Mouse (Mus musculus) thymus, postnatal 14 days (tissue): ENCODE results near the gene Slc12a7.

Source experiments
- DNase-seq: peaks from one replicate; pipeline ENCODE4 v3.0.0; 2021

The Slc12a7 gene

DNA sequence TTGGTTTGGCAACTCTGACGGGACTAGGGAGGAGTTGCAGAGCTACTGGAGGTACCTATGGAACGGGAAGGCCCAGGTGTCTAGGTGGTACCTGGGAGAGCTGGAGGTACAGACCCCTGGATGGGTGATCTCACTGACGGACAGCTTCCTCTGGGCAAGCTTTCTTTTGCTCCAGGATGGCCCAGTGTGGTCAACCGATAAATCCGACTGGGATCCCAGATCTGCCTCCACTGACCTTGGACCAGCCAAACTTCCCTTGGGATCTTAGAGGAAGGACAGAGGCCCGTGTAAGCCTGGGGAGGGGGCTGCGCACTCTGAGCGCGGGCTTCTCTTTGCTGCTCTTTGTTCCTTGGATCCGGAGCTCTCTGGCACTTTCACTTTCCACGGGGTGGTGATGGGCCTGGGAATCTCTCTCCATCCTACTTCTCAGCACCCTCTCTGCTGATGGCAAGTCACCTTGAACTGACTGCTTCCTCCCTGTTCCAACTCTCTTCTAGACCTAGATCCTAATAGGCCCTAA lies 31.4 kb downstream of the Slc12a7 start:
- DNase-seq: no peak

DNA sequence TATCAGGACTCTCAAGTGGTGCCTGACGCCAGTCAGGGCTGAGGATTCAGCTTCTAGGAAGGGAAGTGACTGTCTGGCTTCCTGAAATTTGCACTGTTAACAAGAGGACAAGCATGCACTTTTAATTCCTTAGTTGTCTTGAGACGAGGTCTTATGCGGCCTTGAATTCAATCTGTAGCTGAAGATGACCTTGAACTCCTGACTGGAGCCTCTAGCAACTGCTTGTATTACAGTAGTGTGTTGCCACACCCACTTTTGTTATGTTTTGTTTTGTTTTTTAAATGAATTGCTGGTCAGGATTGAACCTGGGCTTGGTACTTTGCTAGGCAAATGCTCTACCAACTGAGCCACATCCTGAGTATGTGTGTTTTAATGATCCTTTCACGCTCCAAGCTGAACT lies 32.5 kb downstream of the Slc12a7 start:
- no peak for DNase-seq

DNA sequence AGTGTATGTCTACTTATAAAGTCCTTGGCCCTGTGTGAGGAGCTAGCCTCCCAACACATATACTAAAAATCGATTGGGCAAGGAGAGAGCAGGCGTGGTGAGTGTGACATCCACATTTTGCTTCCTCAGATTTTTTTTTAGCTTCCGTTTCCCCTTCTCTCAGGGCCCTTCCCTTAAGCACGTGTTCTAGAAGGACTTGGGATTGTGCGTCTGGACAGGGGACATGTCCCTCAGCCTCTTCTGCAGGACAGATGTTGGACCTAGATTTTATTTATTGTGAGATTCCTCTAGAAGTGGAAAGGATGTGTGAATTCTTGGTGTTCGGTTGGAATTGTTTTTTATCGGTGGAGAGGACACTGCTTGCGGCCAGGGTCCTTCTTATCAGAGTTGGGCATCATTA lies 34.3 kb downstream of the Slc12a7 start:
- DNase-seq: no peak

DNA sequence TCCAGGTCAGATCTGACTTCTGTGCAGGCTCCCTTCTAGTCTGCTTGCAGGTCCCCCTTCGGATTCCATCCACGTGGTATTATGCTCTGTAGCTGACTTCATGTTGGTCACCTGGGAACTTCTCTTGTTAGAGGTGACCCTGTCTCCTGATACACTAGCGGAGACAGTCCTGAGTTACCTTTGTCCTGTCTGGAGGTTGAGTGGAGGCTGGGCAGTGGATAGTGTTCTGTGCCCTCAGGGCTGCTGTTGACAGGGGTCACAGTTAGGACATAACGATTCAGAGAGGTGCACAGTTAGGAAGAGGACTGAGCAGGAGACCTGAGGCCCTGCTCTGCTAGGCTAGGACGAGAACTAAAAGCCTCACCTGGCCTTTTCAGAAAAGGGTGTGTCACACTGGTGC lies 34.9 kb downstream of the Slc12a7 start:
- DNase-seq: no peak

DNA sequence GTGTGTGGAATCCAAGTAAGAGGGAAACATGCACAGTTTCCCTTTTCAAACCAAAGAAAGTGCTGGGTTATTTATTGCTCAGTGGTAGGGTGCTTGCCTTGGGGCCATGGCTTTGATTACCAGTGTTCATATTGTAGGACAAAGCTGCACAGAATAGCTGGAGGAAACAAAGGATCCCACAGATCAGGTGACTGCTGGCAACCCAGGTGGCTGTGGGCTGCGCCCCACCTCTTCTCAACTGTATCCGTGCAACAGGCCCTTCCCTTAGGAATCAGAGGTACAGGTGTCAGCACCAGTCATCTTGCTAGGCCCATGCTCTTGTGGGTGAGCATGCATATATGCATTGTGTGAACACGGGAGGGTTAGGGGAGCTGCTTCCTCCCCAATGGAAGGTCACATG lies 35.4 kb downstream of the Slc12a7 start:
- peak; percentile 26 for DNase-seq

DNA sequence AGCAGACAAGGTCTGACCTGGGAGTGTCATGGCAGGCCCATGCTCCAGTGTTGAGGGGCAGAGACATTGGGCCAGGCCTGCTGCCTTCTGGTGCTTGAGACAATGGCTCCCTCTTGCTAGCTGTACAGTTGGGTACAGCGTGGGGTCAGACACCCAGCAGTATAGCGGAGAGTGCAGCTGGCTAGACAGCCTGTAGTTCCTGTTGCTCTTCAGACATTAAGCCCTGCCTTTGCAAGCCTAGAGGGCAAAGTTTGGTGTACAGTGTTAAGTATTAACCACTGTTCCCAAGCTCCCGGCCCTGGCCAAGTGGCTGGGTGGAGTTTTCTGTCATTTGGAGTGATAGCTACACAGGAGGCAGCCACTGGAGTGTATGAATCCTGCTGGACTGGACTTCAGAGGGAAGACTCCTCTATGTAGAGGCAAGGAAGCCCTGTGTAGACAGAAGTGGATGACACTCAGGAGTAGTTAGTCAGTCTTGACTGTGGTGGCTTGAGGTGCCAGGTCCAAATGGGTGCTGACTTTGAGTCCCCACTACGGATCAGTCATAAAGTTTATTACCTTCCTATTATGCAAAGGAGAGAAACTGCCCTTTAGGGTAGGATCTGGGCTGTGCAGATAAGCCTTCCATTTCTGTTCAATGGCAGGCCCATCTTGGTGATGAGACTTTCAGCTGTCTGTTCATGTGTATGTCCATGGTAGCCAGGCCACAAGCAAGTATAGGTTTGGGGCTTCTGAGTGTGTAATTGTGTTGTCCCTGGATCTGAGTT lies 37.2 kb downstream of the Slc12a7 start:
- no peak for DNase-seq

DNA sequence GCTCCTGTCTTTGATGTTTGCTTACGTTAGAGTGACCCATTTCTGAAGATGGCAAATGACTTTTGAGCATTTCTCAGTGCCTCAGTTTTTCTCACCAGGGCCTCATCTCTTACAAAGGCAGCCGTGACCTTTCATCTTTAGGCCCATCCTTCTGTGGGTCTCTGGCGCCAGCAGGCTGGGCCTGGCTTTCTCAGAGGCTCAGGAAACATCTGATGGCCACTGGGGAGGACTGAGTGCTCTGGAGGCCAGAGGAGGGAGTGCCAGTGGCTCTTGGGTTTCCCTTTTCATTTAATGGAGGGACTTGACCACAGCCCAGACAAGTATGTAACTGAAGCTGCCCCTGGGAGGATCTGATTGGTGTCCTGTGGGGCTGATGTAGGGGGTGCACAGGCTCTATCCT lies 38.2 kb downstream of the Slc12a7 start:
- no peak for DNase-seq

DNA sequence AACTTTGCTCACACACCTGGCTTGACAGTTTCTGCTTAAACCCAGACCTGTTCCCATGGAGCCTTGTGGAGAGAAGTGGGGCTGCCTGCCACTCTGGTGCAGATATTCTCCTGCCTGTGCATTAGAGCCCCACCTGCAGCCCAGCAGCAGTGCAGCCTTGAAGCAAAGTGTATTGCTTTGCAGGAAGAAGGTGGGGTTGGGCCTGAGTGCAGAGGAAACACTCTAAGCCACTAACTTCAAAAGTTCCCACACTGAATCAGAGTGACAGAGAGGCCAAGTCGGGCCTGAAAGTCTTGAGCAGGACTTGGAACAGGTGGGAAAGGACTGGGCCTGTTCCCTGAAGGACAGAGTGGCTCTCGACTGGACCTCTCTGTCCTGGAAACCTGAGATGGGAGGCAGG lies 39.8 kb downstream of the Slc12a7 start:
- peak; percentile 84 for DNase-seq

DNA sequence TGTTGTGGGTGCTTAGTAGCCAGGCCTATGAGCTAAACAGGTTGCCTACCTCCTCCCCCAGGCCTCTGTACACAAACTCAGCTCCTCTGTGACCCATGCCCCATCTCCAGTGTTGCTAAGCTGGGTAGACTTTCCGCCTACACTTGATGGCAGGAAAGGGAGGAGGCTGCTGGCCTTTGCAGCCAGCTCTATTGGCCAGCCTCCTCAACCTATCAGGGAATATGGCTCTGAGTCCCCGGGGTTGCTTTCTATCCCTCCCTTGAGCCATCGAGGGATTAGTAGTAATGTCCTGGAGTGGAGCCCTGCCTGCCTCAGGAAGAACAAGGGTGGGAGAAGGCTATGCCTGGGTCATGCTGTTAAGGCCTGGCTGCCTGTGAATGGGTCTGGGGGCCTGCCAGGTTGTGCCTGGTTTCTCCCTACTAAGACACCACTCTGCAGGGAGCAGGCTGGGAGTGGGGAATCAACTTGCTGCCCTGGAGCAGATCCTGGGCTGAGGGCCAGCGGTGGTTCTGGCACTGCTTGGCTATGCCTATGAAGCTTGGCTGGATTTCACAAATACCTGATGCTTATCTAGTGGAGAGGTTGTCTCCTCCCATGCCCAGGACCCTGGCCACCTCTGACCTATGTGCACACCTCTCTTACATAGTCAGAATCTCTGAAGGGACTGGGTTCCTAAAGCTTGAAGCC lies 40.8 kb downstream of the Slc12a7 start:
- DNase-seq: no peak

DNA sequence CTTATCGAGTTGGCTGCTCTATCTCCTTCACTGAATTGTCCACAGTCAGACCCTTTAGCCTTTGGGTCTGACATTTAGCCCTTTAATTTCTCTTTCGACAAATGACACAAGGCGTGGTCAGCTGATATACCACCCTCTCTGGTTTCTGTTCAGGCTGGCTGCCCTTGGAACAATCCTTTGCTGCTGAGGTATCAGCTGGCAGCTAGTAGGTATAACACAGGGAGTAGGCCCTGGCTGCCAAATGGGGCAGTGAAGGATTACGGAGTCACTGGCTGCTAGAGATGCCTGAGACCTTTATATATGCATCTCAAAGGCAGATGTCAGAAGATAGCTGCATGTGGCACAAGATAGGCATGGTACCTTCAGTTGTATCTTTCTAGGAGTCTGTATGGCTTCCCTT lies 42.9 kb downstream of the Slc12a7 start:
- DNase-seq: no peak

DNA sequence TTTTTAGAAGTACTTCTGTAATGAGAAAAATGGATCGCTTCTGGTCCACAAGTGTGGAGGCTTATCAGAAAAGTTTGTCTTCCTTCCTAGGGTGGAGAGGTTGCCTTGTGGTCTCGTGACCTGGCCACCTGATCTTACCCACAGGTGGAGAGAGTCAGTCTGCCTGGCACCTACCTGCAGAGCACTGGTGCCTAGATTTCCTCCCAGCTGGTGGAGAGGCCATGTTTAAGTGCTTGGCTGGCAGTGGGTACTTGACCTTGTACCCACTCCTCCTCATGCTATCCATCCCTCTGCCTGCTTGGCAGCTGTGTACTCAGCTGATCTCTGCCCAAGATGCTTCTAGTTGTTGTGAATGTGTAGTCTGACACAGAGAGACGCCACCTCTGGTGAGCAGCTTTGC lies 44.7 kb downstream of the Slc12a7 start:
- DNase-seq: no peak

DNA sequence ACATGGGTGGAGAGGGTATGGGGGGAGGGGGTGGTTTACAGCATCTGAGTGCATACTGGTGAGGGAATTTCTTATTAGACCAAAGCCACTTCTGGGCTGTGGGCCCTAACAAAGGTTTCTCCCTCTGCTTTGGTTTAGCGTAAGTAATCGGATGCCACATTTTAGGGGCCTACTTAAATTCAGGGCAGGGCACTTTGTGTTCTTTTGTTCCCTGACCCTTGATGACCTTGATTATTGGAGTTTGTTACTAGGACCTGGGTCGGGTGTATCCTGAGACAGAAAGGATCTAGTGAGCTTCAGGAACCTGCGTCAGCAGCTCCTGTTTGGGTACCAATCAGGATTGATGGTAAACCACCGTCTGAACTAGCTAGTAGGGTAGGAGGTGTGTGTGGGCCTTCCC lies 49.6 kb downstream of the Slc12a7 start:
- no peak for DNase-seq

DNA sequence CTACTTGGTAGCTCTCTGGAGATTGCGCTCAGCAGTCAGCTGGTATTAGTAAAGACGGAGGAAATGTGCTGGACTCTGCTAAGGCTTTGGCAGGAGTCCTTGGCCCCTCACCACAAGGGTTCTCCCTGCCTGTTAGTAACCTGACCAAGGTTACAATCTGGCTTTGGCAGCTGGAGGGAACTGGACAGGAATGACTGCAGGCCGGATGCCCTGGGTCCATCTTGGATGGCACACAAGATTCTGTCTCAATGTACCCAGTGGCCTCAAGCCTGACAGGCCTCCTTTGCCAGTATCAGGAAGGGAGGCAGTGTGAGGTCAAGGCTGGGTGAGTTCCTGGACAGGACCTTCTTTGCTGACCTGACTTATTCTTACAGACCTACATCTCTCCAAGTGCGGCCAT lies 59.3 kb downstream of the Slc12a7 start:
- DNase-seq: no peak

DNA sequence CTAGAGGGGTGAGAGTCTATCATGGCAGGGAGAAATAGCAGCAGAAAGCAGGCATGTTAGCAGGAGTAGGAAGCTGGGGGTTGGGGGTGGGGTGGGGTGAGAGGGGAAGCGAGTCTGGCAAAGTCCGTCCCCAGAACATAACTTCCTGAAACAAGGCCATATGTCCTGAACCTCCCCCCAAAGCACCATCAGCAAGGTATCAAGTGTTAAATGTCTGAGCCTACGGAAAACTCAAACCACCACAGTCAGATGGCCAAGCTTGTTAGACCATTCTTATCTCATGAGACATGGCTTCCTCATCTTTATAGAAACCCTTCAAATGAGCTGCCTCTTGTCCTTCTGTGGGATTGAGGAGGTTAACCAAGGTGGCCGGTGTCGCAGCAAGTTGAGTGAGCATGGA lies 60.3 kb downstream of the Slc12a7 start:
- no peak for DNase-seq

DNA sequence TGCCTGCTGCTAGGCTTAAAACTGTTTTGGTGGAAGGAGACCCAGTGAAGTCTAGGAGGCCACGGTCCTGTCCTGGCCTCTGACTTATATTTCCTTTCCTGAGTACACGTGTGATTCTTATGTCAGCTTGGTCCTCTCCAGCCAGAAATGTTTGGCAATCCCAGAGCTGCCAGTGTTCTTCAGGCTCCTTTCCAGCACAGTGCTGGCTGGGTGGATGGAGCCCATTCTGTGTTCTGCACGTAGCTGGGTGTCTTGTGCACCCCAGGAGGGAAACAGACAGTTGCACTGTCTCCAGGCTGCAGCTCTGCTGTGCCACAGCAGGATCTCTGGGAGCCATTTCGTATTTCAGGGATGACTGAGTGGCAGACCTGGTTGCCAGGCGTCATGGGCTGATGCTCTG lies 66.2 kb downstream of the Slc12a7 start:
- no peak for DNase-seq

DNA sequence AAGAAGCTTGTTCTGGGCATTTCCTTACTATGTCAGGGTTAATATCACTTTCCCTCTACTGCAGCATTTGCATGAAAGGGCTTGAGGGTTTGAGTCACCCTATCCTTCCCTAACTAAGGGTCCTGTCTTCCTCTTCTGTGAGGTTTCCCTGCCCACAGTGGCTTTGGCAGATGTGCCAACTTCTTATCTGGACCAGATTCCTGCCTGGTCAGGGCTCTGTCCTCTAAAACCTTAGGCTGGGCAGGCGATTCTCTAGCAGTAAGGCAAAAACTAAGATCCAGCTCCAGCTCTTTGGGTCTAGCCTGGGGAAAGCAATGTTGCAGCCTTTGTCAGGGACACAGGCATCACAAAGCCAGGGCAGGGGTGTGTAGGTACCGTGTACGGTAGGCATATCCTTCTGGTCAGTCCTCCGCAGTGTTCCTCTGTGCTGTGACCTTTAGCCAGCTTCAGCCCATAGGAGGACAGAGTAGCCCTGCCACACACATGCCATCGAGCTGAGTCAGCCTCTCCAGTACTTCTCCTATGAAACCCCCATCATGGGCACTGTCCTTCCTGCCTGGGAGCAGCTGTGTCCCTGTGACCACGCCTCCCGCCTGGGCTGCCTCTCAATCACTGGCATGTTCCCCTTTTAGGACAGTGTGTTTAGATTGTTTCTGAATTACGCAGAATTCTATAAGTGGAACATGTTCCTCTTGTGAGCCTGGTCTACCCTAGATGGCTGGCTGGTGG lies 70.7 kb downstream of the Slc12a7 start:
- no peak for DNase-seq

DNA sequence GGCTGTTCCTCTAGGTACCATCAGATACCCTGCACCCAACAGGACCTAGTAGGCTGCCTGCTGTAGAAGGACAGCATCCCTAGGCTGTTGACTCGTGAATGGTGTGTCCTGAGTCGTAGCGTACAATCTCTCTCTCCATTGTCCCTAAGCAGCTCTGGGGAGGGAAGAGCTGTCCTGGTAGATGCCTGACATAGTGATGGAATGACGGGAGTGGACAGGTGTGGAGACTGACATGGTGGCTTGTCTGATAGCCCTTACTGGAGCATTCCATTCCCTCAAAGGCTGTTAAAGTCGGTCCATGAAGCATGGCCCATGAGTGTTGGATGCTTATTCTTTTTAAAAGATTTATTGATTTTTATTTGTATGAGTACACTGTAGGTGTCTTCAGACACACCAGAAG lies 72.0 kb downstream of the Slc12a7 start:
- no peak for DNase-seq

DNA sequence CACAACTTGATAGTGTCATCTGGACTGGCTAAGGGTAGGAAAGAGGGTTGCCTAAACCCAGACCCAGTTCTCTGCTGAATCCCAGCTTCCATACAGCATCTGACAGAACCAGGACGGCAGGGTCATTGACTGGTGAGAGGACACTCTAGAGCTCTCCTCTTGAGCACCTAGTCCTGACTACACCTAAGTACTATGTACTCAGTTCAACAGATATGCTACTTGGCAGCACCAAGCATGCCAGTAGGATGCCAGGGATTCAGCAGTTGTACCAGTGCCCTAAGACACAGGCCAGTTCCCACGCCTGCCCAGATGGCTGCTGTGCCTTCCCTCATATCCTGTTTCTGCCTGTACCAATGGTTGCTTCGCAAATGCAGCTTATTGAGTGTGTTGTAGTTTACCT lies 80.0 kb downstream of the Slc12a7 start:
- DNase-seq: no peak

DNA sequence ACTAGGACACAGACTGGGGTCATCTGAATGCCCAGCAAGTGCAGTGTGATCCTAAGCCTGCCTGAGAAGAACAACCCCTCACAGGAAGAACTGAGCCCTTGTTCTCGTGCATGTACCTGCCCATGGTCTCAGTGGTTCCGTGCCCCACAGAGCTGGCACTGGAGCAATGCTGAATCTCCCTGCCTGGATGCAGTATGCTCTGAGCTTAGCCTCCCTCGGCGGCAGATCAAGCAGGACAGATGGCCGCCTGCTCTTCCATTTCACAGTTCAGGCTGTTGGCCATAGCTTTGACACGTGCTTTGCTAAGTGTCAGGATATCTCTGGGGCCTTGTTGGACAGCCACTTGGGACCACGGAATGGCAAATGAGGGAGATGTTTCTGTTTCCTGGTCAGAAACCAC lies 81.3 kb downstream of the Slc12a7 start:
- DNase-seq: no peak

DNA sequence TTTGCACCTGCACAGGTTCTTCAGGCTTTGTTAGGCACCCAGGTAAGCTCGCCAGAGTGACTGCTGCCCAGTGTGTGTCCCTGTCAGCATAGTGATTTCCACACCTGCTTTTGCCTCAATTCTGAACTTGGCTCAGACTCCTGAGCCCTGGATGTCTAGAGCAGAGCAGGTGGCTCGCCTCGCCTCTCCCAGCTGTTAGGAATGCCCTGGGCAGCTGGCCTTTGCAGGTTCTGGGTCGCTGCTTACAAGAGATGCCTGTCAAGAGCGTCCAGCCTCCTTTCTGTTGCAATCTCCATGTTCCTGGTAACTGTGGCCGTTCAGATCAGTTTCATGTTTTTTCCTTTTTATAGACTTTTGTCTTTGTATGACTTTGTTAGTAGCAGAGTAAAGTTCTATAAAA lies 83.4 kb downstream of the Slc12a7 start:
- no peak for DNase-seq

DNA sequence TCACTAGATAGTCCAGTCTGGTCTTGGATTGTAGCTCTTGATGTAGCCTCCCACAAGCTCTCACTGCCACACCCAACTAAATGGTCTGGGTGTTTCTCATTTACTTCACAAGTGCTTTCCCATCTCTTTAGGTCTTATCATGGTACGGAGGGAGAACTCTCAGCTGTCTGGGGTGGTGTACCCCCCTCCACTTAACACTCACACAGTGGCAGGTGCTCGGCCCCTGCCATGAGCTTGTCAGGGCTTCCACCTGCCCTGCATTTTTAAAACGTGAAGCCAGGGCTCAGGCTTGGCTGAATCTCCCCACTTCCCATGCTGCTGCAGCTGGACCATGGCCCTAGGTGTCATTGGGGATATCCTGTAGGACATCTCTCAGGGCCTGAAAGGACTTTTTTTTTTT lies 86.0 kb downstream of the Slc12a7 start:
- DNase-seq: no peak

DNA sequence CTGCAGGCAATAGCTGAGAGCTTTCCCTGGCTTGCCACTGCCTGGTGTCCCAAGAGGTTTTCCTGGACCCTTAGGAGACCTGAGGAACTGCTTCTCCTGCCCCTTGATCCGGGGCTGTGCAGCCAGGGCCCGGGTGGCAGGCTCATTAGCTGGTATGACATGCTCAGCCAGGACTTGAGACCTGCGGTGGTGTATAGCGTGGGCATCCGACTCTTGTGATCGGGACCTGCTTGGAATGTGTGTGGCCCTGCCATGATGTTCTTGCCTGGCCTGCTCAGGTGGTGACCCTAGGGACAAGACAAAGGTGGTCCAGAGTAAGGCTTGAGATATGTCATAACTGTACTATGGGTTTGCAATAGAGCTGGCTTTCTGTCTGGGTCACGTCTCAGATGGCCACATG lies 88.4 kb downstream of the Slc12a7 start:
- DNase-seq: no peak

DNA sequence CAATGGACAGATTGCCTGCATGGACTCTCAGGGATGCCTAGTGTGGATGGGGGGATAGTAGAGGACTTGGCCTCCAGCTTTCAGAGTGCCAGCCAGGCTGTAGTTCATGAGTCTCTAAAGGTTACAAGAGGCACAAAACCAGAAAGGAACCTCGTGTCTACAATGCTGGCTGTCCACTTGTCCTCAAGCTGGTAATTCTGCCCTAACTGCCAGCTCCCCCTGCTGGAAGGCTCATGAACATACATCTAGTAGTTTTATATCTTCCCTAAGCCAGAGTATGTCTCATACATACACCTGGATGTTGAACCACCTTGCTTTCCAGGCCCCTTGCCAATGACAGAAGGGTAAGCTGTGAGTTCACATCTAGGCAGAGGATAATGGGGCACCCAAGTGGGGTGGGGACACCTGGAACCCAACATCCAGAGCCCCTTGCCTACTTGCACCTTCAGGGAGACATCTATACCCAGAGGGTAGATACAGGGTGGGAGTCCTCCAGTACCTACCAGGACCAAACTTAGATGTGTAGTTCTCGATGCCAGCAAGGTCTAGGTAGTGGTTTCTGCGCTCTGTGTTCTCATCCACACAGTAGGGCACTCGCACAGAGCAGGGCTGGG lies 89.4 kb downstream of the Slc12a7 start:
- DNase-seq: peak; percentile 76

DNA sequence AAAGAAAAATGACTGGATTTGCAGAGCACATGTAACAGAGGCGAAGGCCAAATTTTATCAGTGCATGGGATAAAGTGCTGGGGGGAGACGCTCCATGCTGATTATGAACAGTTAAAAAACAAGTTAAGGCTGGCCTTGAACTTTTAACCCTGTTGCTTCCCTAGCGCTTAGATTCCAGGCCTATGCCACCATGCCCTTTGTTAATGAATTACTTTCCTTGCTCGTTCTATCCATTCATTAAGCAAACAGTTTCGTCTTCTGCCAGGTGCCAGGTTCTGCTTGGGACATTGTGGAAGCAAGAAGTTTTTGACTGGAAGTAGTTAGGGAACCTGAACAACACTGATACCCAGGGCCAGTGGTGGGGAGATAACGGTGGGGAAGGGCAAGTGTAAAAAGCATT lies 90.8 kb downstream of the Slc12a7 start:
- DNase-seq: no peak
